Mouse (Mus musculus) heart, postnatal 0 days (tissue): ENCODE results near the gene Kcnj4.

Source experiments
- CTCF ChIP-seq: IDR thresholded peaks from 2 replicates; pipeline ENCODE4 v1.5.1; 2016; ENCODE audit warnings: antibody characterized with exemption, control low read depth, low read depth
- EP300 ChIP-seq: IDR thresholded peaks from 2 replicates; pipeline ENCODE4 v1.6.1; 2016; ENCODE audit warnings: antibody characterized with exemption, low read depth

GRCm38 (mm10) chr15:79516171-79517096 is 11.4 kb upstream of the Kcnj4 start, which contains the start of gene Kdelr3:
- TF ChIP-seq CTCF (no peak), EP300 (no peak)
